Comparison of ENCODE assay signal across 9 mouse cellular contexts in the genomic region with DNA sequence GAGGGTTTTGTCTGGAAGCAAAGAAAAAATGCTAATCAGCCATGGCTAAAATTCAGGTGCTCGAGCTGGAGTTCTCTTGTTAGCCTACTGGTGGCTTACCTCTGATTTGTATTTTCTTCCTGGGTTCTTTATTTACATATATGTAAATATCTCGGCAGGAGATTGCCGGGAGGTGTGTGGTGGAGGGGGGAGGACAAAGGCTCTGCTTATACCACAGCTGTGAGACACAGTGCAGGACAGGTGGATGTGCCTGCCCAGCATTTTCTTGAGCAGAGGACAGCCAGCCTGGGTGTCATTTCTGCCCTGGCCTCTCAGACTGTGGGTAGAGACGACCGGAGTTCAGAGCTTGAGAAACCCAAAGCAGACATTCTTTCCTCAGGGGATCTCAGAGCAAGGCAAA. TPM values are rescaled to one million over a fixed set of nuclear protein-coding genes. Genes with fewer than 3 reads are reported as not detected.
A peak's percentile ranks its signal among the peaks of the same experiment; 100 is the strongest.
DNase-seq lines count a peak whose midpoint lies in the region; ATAC-seq and TF ChIP-seq lines count a peak whose summit lies in the region.
"Had no signal": no experiment of that assay in that cellular context is flagged by ENCODE, and none has a peak within 500 bp of the region (broad histone marks: within the 10 kb centered on the region; RNA-seq: fewer than 3 reads in every experiment).

No protein-coding gene starts in this region.

- no peak; the same call in 1 of the 2 replicates for TF ChIP-seq CTCF in lung, postnatal 0 days (IDR thresholded peaks at IDR 0.05)

- no peak for DNase-seq in heart, adult 9 months (ENCODE audit: low spot score in 2 of 2)
- DNase-seq in lung, postnatal 0 days (ENCODE audit: low spot score), result peak; percentile 10
- no peak for DNase-seq in lung, postnatal 14 days
- DNase-seq in forebrain, embryonic 14.5 days (ENCODE audit: low spot score), result no peak
- peak; percentile 69 for DNase-seq in splenic B cell, adult 2 months (ENCODE audit: low read depth, low spot score)
- DNase-seq in frontal cortex, postnatal 10 days (ENCODE audit: low spot score in 2 of 2), result no peak
- DNase-seq: gastrocnemius, postnatal 25 days had no signal

- 0 out of 2 replicates have a peak overlapping the region, but pooled peaks have one; percentile 1 for H3K4me2 ChIP-seq in heart, embryonic 12.5 days
- H3K4me2 ChIP-seq in lung, postnatal 0 days (replicated peaks; ENCODE audit: low read depth, low read length), result no peak overlapping the region
- H3K4me2 ChIP-seq in forebrain, embryonic 14.5 days (ENCODE audit: low read length), result no peak overlapping the region

- no peaks in the 10 kb centered on the region for H3K36me3 ChIP-seq in heart, embryonic 12.5 days
- no peaks in the 10 kb centered on the region for H3K36me3 ChIP-seq in lung, postnatal 0 days (ENCODE audit: insufficient read depth, low read length)
- H3K36me3 ChIP-seq in forebrain, embryonic 14.5 days (ENCODE audit: control insufficient read depth, insufficient read depth, low read length), result no peaks in the 10 kb centered on the region
- H3K36me3 ChIP-seq in splenic B cell, adult 2 months (ENCODE audit: control insufficient read depth, insufficient read depth, low read length, poor library complexity, severe bottlenecking), result no peaks in the 10 kb centered on the region

- WGBS in heart, embryonic 12.5 days, result 38% methylated on average over 5 of the region's 5 CpGs
- WGBS in lung, postnatal 0 days, result 34% methylated on average over 5 of the region's 5 CpGs
- WGBS in forebrain, embryonic 14.5 days, result 8% methylated on average over 5 of the region's 5 CpGs

- no peak for ATAC-seq in heart, embryonic 12.5 days (ENCODE audit: insufficient number of reproducible peaks, low FRiP score)
- ATAC-seq in lung, postnatal 0 days, result no peak
- ATAC-seq in forebrain, embryonic 14.5 days, result peak; percentile 33; the same call in 1 of the 2 replicates
- ATAC-seq in cerebellum, adult (ENCODE audit: insufficient number of reproducible peaks, low FRiP score, low TSS enrichment), result no peak

- H3K9me3 ChIP-seq in heart, embryonic 12.5 days (replicated peaks), result no peaks in the 10 kb centered on the region
- H3K9me3 ChIP-seq in lung, postnatal 0 days (ENCODE audit: low read length), result no peaks in the 10 kb centered on the region
- H3K9me3 ChIP-seq in forebrain, embryonic 14.5 days (replicated peaks; ENCODE audit: control insufficient read depth, low read length), result no peaks in the 10 kb centered on the region

- H3K27me3 ChIP-seq in heart, embryonic 12.5 days (replicated peaks), result no peaks in the 10 kb centered on the region
- H3K27me3 ChIP-seq in lung, postnatal 0 days (replicated peaks; ENCODE audit: insufficient read depth, low read length), result no peaks in the 10 kb centered on the region
- no peaks in the 10 kb centered on the region for H3K27me3 ChIP-seq in forebrain, embryonic 14.5 days (replicated peaks; ENCODE audit: control insufficient read depth, insufficient read depth, low read length)
- no peaks in the 10 kb centered on the region for H3K27me3 ChIP-seq in splenic B cell, adult 2 months (ENCODE audit: control insufficient read depth, insufficient read depth, low read length, poor library complexity, severe bottlenecking)

- no peak for TF ChIP-seq EP300 in lung, postnatal 0 days (IDR thresholded peaks at IDR 0.05)

- H3K4me3 ChIP-seq in heart, embryonic 12.5 days, result no peak overlapping the region
- no peak overlapping the region for H3K4me3 ChIP-seq in lung, postnatal 0 days (ENCODE audit: low read depth, low read length)
- H3K4me3 ChIP-seq in forebrain, embryonic 14.5 days (ENCODE audit: low read depth, low read length), result no peak overlapping the region

- H3K9ac ChIP-seq in heart, embryonic 12.5 days, result no peak overlapping the region
- no peak overlapping the region for H3K9ac ChIP-seq in lung, postnatal 0 days (replicated peaks; ENCODE audit: low read depth)
- no peak overlapping the region for H3K9ac ChIP-seq in forebrain, embryonic 14.5 days (ENCODE audit: low read length)

- H3K4me1 ChIP-seq in heart, embryonic 12.5 days (replicated peaks), result peaks cover 52% of the 10 kb centered on the region
- H3K4me1 ChIP-seq in lung, postnatal 0 days (ENCODE audit: insufficient read depth, low read depth, low read length), result peaks cover 22% of the 10 kb centered on the region
- H3K4me1 ChIP-seq in forebrain, embryonic 14.5 days (ENCODE audit: control insufficient read depth, insufficient read depth, low read length), result peaks cover 40% of the 10 kb centered on the region

- H3K27ac ChIP-seq in heart, embryonic 12.5 days (ENCODE audit: poor library complexity, severe bottlenecking), result peak overlapping the region; percentile 57; the same call in 1 of the 2 replicates
- H3K27ac ChIP-seq in lung, postnatal 0 days (ENCODE audit: low read length), result peak overlapping the region; percentile 22; the same call in 1 of the 2 replicates
- peak overlapping the region; percentile 59; the same call in 1 of the 2 replicates for H3K27ac ChIP-seq in forebrain, embryonic 14.5 days (ENCODE audit: low read depth, low read length)

RNA-seq across cellular contexts. Expression of a gene that starts 7.5 kb away (rescaled TPM):
- 8.9 and 9.7 TPM in 2 replicates for polyA plus RNA-seq in heart, embryonic 12.5 days (2016; fragmentation: Nextera tagmentation; extraction: Ambion mirVana)
- polyA plus RNA-seq in lung, postnatal 0 days (2015; fragmentation: Nextera tagmentation; extraction: Ambion mirVana), result 19.5 and 24.1 TPM in 2 replicates
- 7.9 and 8.3 TPM in 2 replicates for polyA plus RNA-seq in forebrain, embryonic 14.5 days (2014; fragmentation: Nextera tagmentation; extraction: Ambion mirVana)

Comparison
In these comparisons a context has a peak if more than half of its experiments do, and no peak if none do; other contexts are left out.
1. DNase-seq: peak in lung, postnatal 0 days (single experiment) and splenic B cell, adult 2 months (single experiment); none in heart, adult 9 months (0 of 2), lung, postnatal 14 days (single experiment), forebrain, embryonic 14.5 days (single experiment) and frontal cortex, postnatal 10 days (0 of 2).
2. Peak in every context shown above with its lines, with median percentiles within 50 percentile points of each other: H3K27ac ChIP-seq.